Mouse (Mus musculus) yolk sac, embryonic 10.5 days (tissue): ENCODE data around the gene Fgf8.

Source experiments
- DNase-seq: peaks from one replicate; pipeline ENCODE4 v3.0.0-alpha.2; 2017; ENCODE audit warnings: low spot score

Gene Fgf8

DNA sequence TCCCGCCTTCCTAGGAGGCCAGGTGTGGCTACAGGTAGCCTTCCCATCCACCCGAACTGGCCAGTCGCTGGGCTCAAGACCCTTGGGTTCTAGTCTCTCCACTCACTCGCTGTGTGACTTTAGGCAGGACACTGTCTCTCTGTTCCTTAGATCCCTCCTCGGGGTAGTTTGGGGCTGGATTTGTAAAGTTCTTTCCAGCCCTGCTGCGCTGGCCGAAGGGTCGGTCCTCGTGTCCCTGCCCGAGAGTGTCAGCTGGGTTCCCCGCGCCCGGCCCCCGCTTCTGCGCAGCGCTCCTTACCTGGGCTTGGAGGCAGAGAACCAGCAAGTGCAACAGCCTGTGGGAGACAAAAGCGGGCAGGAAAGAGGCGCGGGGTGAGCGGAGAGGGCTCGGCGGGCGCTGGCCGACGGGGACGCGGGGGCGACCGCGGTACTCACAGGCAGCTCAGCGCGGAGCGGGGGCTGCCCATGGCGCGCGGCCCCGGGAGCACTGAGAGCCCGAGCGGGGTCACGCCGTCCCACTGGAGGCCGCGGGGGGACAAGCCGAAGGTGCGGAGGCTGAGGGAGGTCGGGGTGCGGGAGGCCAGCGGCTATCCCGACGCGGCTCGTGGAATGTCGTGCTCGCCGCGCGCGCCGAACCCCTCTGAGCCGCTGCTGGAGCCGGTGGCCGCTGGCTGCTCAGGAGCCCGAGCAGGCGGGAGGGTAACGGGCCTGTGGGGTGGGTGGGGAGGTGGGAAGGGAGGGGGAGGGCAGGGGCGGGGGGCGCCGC, at the start of gene Fgf8:
TSS of gene Fgf8 (minus strand) at position 698 of the 766 bp plus-strand sequence.
- DNase-seq, result no peak

DNA sequence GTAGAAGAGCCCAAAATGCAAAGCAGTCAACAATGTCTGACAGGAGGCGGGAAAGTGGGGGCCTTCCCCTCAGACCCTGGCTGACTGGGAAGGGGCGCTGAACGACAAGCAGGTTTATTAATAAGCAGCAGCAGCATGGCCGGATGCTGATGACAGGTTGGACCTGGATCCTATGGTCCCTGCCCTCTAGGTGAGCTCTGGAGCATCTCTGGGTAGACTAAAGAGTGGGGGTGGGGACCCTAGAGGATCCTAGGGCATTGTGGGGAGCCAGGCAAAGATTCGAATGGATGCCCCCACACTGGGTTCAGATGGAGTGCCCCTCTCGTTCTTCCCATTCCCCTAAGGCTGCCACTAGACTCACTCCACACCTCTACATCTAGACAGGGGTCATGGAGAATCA, 49.7 kb upstream of the Fgf8 start:
- no peak for DNase-seq

DNA sequence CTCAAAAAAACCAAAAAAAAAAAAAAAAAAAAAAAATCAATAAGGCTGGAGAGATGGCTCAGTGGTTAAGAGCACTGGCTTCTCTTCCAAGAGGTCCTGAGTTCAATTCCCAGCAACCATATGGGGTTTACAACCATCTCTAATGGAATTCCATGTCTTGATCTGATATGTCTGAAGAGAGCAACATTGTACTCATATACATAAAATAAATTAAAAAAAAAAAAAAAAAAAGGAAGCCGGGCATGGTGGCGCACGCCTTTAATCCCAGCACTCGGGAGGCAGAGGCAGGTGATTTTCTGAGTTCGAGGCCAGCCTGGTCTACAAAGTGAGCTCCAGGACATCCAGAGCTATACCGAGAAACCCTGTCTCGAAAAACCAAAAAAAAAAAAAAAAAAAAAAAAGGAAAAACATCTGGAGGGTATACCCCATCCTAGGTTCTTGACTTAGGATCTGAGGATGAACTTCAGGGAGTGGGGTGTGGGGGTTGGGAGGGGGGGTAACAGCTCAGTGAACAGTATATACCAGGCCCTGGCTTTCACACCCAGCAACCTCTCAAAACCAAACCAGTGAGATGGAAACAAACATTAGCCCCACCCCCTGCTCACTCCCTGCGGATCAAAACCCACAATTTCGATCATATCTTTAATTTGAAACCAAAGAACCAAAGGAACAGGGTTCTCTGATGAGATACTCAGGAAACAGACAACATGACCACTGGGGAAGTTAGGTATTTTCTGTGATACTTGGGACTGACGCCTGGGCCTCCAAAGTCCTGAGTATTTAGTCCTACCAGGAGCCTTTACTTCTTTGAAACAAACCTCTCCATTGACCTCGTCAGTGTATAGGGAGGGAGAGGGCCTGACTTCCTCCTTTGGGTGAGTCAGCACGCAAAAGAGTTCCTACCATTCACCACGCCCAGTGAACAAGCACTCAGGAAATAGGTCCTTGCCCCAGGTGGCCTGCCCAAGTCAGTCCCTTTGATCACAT, 47.5 kb upstream of the Fgf8 start:
- DNase-seq, result no peak

DNA sequence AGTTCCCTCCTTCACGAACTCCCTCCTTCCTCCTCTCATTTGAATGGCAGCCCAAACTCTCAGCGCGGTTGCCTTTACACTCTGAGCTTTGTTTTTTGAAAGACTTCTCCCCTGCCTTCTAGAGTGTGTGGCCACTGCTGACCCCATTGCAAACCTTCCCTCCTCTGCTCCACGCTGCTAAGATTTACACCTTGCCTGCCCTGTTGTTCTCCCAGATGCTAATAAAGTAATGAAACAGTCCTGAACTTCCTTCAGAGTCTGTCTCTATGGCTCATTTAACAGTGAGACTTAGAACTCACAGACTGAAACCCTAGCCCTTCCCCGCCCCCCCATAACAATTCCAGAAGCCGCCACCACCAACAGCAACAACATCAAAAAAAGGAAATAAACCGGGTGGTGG, 46.6 kb upstream of the Fgf8 start:
- DNase-seq, result no peak

DNA sequence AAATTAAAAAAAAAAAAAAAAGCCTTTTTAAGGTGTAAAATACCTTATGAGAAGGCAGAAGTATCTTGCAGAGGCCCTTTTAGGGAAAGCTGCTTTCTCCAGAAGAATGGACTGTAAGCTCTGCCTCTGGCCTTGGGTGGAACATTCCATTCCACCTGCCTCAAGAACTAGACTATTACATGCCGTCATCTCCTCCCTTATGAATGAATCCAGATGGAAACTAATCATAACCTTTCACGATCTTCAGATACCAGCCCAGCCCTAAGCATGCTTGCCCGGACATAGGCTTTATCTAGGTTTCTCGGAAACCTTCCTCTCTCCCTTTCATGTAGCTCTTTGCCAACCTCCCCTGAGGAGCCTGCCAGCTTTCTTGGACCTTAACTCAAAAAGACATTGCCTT, 45.6 kb upstream of the Fgf8 start:
- no peak for DNase-seq

DNA sequence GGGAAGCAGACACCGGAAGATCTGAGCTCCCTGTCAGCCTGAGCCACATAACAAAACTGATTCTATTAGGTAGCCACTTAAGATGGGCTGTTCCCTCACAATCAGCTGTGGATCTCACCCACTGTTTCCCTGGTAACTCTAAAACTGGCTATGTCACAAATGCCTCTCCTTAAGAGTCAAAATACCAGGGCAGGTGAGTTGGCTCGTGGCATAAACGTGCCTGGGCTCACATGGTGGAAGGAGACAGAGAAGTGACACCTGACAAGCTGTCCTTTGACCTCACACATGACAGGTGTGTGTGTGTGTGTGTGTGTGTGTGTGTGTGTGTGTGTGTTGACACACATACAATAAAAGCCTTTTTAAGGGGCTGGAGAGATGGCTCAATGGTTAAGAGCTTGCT, 44.7 kb upstream of the Fgf8 start:
- no peak for DNase-seq

DNA sequence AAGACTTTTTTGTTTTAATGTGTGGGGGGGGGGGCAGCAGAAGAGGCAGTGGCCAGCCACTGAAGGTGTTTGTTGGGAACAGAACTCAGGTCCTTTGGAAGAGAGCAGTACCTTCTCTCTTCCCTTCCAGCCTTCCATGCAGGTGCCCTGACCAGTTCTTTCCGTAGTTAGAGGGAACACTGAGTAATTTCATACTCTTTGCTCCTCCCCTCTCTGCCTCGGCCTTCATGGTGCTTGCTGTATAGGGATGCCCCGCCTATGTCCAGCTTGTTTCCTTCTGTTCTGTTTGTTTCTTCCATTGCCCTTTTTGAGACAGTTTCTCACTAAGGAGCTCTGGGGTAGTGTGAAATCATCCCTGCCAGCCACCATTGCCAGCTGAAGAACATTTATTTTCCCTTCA, 42.8 kb upstream of the Fgf8 start:
- DNase-seq, result no peak

DNA sequence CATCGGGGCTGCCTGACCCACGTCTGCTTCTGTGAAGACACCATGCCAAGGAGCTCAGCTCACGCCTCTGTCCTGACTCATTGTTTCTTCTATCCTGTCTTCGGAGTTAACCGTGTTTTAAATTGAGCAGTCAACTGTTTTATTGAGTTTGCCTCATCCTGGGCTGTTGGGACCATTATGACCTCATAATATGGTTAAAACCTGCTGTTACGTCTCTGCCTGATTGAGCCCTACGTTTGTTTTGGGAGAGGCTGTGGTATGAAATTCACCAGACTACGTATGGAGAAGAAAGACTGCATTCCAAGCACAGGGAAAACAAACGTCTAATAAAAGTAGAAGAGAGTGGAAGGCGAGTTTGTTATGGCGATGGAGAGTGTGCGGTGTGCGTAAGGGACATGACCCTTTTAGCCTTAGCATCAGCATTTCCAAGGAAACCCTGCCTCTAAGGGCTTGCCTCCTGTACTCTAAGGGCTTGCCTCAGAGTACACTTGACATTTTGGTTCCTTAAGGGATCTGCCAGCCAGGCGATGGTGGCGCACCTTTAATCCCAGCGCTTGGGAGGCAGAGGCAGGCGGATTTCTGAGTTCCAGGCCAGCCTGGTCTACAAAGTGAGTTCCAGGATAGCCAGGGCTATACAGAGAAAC, 41.3 kb upstream of the Fgf8 start:
- no peak for DNase-seq

DNA sequence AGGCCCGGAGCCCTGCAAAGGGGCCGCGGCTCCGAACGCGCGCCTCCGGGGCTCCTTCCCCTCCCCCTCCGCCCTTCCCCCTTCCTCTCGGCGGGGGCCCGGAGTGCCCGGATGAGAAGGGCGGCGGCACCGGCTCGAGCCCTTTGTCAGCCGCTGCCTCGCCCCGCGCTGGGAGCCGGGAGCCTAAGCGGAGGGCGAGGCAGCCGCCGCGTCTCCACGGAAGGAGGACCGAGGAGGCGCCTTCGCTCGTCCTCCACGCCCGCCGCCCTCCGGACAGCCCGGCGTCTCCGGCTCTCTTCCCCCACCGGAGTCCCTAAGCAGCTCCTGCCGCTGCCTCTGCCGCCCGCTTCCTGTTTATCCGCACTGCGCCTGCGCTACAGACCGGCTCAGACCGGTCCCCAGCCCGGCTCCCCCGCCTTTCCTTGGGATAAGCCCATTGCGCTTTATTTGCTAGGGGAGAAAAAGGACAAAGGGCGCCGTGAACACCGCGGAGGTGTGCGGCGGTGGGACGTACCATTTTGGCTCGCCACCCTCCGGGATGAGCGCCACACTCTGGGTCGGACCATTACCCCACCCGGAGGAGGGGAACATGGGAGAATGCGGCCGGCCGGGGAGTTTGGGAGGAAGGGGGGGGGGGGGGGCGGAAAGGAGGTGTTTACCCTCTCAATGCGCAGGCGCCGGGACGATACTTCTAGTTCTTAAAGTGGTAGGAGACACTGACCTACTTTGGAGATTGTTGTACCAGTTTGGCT, 40.6 kb upstream of the Fgf8 start, which contains the start of gene Mgea5:
TSS of gene Mgea5 (minus strand) at position 657 of the 752 bp plus-strand sequence.
- DNase-seq, result peak; percentile 99

DNA sequence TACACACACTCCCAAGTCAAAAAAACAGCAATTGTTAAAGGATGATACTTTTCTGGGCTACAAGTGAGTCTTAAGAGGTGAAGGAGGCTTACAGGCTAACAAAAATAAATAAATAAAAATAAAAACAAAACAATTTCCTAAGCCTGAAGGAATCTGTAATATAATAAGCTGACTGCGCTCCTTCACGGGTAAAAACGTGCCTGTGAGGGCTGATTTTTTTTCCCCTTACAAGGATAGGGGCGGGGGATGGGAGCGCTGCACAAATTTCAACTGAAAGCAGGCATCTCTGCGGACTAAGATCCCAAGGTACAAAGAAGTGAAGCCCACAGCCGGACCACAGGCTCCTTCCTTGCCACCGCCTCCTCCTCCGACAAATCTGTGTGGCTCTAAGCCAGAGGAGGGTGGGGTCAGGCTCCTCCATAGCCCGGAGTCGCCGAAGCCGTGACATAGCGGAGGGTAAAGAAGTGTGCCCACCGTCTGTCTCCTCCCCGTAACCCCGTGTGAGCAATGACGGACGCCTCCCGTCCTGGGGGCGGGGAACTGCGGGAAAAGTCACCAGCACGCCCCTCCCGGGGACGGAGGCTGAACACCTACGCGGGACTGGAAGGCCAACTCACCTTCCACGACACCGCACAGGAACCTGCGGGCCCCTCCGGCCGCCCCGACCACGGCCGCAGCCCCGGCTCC, 39.7 kb upstream of the Fgf8 start:
- peak; percentile 83 for DNase-seq

DNA sequence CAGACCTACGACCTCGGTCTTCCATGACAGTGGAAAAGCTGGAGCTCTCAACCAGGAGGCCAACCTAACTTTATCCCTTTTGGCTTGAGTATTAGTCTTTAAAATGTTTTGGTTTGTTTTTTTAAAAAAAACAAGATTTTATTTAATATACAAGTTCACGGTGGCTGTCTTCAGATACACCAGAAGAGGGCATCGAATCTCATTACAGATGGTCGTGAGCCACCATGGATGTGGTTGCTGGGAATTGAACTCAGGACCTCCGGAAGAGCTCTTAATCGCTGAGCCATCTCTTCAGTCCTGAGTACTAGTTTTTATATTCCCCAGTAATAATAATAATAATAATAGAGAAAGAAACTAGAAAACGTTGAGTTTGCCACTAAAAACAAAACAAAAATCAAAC, 39.0 kb upstream of the Fgf8 start:
- DNase-seq, result no peak

DNA sequence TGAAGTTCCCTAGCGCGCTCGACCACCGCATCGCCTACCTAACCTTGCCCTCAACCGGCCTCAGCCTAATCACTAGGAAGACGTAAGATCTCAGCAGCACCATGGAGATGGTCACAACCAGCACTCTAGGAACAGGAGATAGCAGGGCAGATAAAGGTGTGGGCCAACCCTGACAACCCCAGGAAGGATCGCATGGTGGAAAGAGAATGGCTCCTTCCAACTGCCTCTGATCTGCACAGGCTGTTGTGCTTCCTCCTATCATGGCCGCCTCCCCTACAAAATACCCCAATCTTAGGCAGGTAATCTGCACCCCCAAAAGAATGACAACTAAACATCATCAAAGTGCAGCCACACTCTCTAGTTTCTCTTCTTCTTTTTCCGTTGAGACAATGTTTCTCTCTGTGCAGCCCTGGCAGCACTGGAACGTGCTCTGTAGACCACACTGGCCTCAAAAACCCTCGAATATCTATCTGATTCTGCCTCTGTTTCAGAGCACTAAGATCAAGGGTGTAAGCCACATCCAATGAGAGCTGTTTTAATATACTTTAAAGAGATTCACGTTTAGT, 37.7 kb upstream of the Fgf8 start:
- DNase-seq, result no peak

DNA sequence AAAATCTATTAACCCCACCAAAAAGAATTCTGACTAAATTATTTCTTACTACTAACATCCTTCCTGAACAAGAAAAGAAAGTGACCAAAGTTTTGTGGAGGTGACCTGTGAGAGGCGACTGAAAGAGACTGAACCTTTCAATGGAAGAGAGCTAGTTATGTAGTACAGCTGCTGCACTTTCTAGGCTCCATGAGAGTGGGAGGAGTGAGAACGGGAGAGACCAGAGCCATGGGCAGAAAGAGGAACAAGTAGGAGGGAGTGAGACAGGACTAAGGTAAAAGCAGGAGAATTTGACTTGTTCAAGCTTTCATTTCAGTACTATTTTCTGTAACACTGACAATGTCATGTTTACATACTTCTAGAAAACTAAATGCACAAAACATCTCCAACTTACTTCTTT, 32.8 kb upstream of the Fgf8 start:
- no peak for DNase-seq

DNA sequence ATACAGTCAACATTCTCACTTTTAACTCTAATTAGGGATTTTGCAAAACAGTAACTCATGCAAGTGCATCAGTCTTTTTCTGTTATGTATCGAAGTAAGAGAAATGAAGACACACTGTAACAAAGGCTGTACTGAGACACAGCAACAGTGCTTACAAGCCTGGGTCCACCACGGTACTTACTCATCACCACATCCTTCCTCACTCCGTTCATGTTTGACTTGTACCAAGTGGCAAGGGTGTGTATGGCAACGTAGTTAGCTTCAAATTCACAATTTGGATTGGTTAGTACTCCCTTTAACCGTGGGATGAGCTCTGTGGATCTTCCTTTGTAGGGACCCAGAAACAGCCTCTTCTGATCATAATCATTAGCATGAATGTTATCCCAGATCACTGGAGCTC, 28.8 kb upstream of the Fgf8 start:
- DNase-seq, result no peak

DNA sequence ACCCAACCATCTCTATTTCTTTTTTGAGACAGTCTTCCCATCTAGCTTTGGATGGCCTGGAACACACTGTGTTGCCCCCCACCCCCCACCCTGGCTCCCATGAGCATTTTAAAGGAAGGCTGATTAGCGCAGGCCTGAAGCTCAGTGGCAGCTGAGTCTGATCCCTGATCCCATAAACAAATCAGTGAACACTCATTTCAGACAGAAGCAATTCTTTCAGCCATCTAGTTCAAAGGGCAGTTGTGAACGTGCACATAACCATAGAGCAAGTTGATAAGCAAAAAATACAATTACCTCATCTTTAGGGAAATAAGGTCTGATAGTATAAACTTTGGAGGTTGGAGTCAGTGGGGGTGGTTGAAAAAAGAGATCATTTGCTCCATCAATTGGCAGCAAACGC, 18.1 kb upstream of the Fgf8 start:
- no peak for DNase-seq

DNA sequence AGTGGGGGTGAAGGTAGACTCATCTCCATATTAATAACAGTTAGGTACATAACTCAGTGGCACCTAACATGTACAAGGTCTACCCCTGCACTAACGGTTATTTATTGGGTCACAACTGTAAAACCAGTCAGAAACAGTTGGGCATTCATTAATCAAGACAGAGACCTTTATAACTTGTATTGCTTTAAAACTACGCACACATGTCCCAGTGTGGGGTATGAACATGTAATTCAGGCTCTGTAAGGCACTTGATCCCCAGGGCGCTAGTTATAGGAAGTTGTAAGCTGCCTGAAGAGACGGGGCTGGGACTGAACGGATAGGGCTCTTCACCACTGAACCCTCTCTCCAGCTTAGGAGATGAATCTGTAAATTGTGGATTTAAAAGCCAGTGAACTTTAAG, 16.0 kb upstream of the Fgf8 start:
- DNase-seq, result no peak

DNA sequence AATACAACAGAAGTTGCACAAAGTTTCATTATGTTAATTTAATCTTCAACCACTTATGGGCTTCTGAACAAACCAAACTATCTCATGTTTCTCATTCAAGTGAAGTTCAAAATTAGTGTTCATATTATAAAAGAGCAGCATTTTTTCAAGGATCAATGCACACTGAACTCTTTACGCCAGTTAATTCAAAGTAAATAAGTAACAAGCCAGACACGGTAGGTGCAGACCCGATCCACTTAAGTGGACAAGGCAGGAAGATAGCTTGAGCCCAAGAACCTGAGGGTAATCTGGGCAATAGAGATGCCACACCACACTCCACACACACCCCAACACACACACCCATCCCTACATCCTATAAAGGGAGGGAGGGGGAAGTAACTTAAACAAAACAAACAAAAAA, 10.8 kb upstream of the Fgf8 start:
- DNase-seq, result no peak

DNA sequence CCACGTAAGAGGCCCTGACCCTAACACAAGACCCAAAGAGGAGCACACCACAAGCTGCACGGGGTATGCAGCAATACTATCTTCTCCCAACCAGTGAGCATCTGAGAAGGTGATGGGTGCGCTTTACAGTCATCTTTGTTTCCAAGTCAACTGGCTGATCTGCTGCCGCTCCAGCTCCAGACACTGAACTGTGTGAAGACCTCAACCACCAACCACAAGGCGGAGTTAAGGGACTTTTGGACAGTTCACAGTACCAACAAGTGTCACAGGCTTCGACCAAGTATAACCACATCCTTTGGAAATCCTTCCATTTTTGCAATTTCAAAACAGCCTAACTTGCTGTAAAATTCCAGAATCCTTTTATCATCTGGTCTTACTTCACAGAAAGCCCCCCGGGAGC, 9.2 kb upstream of the Fgf8 start:
- no peak for DNase-seq

DNA sequence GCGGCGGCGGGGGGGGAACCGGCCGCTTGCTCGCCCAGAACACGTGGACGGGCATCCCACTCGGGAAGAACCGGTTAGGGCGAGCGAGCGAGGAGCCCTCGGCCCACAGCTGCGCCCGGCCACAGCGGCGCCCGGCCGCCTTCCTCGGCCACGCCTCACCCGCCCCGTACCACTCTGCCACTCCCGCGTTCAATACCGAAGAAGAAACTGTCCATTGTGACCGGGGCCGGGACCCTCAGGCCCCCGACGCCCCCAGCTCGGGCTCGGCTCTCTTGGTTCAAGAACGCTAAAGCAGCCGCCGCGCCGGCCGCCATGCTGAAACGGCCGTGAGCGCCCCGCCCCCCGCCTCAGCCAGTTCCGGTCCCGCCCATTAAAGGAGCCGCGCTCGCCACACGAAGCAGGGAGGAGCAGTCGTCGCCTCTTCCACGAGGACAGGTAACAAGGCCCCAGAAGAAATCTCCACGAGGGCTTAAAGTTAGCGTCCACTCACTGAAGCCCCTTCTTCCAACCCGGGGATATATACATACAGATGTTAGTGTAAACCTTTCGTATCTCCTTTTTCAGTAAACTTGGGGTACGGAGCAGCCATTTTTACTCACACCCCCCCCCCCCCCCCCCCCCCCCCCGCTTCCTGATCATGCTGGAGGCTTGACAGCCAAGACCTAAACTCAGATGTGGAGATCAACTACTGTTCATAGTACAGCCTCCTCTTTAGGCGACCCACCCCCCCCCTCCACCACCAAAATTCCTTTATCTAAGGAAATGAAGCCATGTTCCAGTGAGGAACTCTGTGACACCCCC, 6.7 kb upstream of the Fgf8 start, which contains the start of gene Npm3:
TSS of gene Npm3 (minus strand) at position 349 of the 801 bp plus-strand sequence.
- DNase-seq, result peak; percentile 90

DNA sequence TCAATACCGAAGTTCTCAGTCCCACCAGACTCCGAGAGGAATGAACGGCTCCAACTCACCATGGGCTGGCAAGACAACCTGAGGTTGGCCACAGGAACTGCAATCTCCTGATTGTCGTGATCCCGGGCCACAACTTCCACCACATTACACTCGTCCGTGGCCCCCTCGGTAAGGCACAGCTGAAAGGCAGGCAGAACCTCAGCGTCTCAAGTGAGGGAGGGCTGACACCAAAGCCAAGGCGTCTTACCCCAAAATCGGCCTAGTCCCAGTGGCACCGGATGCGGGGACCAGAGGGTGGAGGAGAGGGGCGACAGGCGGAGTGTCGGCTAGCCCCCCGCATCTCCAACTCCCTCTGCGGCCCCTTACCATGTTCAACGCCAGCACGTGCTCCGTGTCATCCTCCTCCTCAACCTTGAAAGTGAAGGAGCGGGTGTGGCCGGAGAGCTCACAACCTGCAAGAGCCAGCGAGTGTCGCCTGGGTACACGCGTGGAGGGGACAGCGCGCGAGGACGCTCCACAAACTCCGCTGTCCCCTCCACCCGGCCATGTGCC, 6.1 kb upstream of the Fgf8 start:
- no peak for DNase-seq
